Mouse (Mus musculus): Measurements from ENCODE around the gene Pgam5. TPM values are rescaled to one million over a fixed set of nuclear protein-coding genes. Genes with fewer than 3 reads are reported as not detected.

Gene Pgam5
- polyA plus RNA-seq, 1 experiment from 2014 or later: 113 TPM

GRCm38 (mm10) chr5:110220331-110220730 is 49.4 kb downstream of the Pgam5 start:
- H3K4me1 ChIP-seq (ENCODE audit: control insufficient read depth, insufficient read depth, low read length): no peaks in the 10 kb centered on the region
- DNase-seq (no peak), ATAC-seq (ENCODE audit: low FRiP score, low TSS enrichment) (no peak)
- WGBS: 91% methylated on average over 4 of the region's 4 CpGs
- H3K36me3 ChIP-seq (ENCODE audit: control insufficient read depth, insufficient read depth, low read length): peaks cover 88% of the 10 kb centered on the region
- no peaks in the 10 kb centered on the region for H3K27me3 ChIP-seq (ENCODE audit: control insufficient read depth, insufficient read depth, low read length)
- H3K9ac ChIP-seq (replicated peaks; ENCODE audit: low read length): no peak overlapping the region
- H3K9me3 ChIP-seq (ENCODE audit: control insufficient read depth, low read length): no peaks in the 10 kb centered on the region
- H3K4me3 ChIP-seq (replicated peaks; ENCODE audit: low read depth, low read length): no peak overlapping the region
- H3K4me2 ChIP-seq (ENCODE audit: low read length): no peak overlapping the region
- no peak overlapping the region for H3K27ac ChIP-seq (replicated peaks; ENCODE audit: low read depth, low read length)

- H3K36me3 ChIP-seq (ENCODE audit: control insufficient read depth, insufficient read depth, low read length): peaks cover 95% of the 10 kb centered on the region
- 95% methylated on average over 3 of the region's 3 CpGs for WGBS
- H3K9me3 ChIP-seq (ENCODE audit: control insufficient read depth, low read length): no peaks in the 10 kb centered on the region
These were observed 52.9 kb downstream of the Pgam5 start for GRCm38 (mm10) chr5:110216780-110217179.

GRCm38 (mm10) chr5:110211312-110211711 is 58.4 kb downstream of the Pgam5 start:
- Histone ChIP-seq H3K4me1 (ENCODE audit: control insufficient read depth, insufficient read depth, low read length) (no peaks in the 10 kb centered on the region), H3K9ac (replicated peaks; ENCODE audit: low read length) (no peak overlapping the region), H3K4me3 (replicated peaks; ENCODE audit: low read depth, low read length) (no peak overlapping the region), H3K27ac (replicated peaks; ENCODE audit: low read depth, low read length) (no peak overlapping the region), H3K27me3 (ENCODE audit: control insufficient read depth, insufficient read depth, low read length) (no peaks in the 10 kb centered on the region), H3K4me2 (ENCODE audit: low read length) (no peak overlapping the region), H3K36me3 (ENCODE audit: control insufficient read depth, insufficient read depth, low read length) (peaks cover 93% of the 10 kb centered on the region), H3K9me3 (ENCODE audit: control insufficient read depth, low read length) (no peaks in the 10 kb centered on the region)
- ATAC-seq (ENCODE audit: low FRiP score, low TSS enrichment) (no peak), DNase-seq (no peak)
- WGBS: 95% methylated on average over 2 of the region's 2 CpGs

More at GRCm38 (mm10) chr5:110216780-110217179, 52.9 kb downstream of the Pgam5 start:
- H3K27me3 ChIP-seq (ENCODE audit: control insufficient read depth, insufficient read depth, low read length): no peaks in the 10 kb centered on the region
- H3K4me1 ChIP-seq (ENCODE audit: control insufficient read depth, insufficient read depth, low read length): no peaks in the 10 kb centered on the region
- no peak overlapping the region for H3K4me2 ChIP-seq (ENCODE audit: low read length)
- DNase-seq: no peak
- no peak overlapping the region for H3K27ac ChIP-seq (replicated peaks; ENCODE audit: low read depth, low read length)
- no peak for ATAC-seq (ENCODE audit: low FRiP score, low TSS enrichment)
- H3K4me3 ChIP-seq (replicated peaks; ENCODE audit: low read depth, low read length): no peak overlapping the region
- H3K9ac ChIP-seq (replicated peaks; ENCODE audit: low read length): no peak overlapping the region

Other genes starting within 250 kb of the Pgam5 start
- 6.8 and 7.4 TPM in 2 replicates for gene Gm17655, start 197.4 kb downstream of the Pgam5 start, polyA plus RNA-seq (2014; fragmentation: Nextera tagmentation; extraction: Ambion mirVana)
- 0.55 and 0.80 TPM in 2 replicates for gene Gm35315, start 175.5 kb downstream of the Pgam5 start, polyA plus RNA-seq (2014; fragmentation: Nextera tagmentation; extraction: Ambion mirVana)
- 1.9 and 3.5 TPM in 2 replicates for gene Plcxd1, start 169.9 kb downstream of the Pgam5 start, polyA plus RNA-seq (2014; fragmentation: Nextera tagmentation; extraction: Ambion mirVana)
- gene Gtpbp6, start 161.7 kb downstream of the Pgam5 start, polyA plus RNA-seq (2014; fragmentation: Nextera tagmentation; extraction: Ambion mirVana): 50.8 and 64.3 TPM in 2 replicates
- gene Zfp605, start 159.8 kb downstream of the Pgam5 start, polyA plus RNA-seq (2014; fragmentation: Nextera tagmentation; extraction: Ambion mirVana): 15.9 and 20.0 TPM in 2 replicates
- gene Chfr, start 134.1 kb downstream of the Pgam5 start, polyA plus RNA-seq (2014; fragmentation: Nextera tagmentation; extraction: Ambion mirVana): 82.9 and 113 TPM in 2 replicates
- 21.2 and 29.4 TPM in 2 replicates for gene Golga3, start 93.2 kb downstream of the Pgam5 start, polyA plus RNA-seq (2014; fragmentation: Nextera tagmentation; extraction: Ambion mirVana)
- 26.9 and 27.8 TPM in 2 replicates for gene Ankle2, start 38.9 kb downstream of the Pgam5 start, polyA plus RNA-seq (2014; fragmentation: Nextera tagmentation; extraction: Ambion mirVana)
- gene Pxmp2, start 16.3 kb upstream of the Pgam5 start, polyA plus RNA-seq (2014; fragmentation: Nextera tagmentation; extraction: Ambion mirVana): 10.4 and 10.8 TPM in 2 replicates
- 7.8 and 8.4 TPM in 2 replicates for gene Pole, start 16.4 kb upstream of the Pgam5 start, polyA plus RNA-seq (2014; fragmentation: Nextera tagmentation; extraction: Ambion mirVana)
- 5.2 and 6.7 TPM in 2 replicates for gene P2rx2, start 73.3 kb upstream of the Pgam5 start, polyA plus RNA-seq (2014; fragmentation: Nextera tagmentation; extraction: Ambion mirVana)
- not detected in 2 replicates for gene Lrcol1, start 74.8 kb upstream of the Pgam5 start, polyA plus RNA-seq (2014; fragmentation: Nextera tagmentation; extraction: Ambion mirVana)
- gene Fbrsl1, start 178.6 kb upstream of the Pgam5 start, polyA plus RNA-seq (2014; fragmentation: Nextera tagmentation; extraction: Ambion mirVana): 20.7 and 22.0 TPM in 2 replicates